Mouse (Mus musculus) kidney, postnatal 14 days (tissue): Measurements from ENCODE around the gene Ryr3.

ENCODE experiments used
- DNase-seq: peaks from one replicate; pipeline ENCODE4 v3.0.0; 2022; ENCODE audit warnings: mixed read lengths

Ryr3 gene

GRCm38 (mm10) chr2:112909142-112909541 is 307.8 kb downstream of the Ryr3 start:
- no peak for DNase-seq

GRCm38 (mm10) chr2:112900747-112901146 is 316.1 kb downstream of the Ryr3 start:
- no peak for DNase-seq

DNA sequence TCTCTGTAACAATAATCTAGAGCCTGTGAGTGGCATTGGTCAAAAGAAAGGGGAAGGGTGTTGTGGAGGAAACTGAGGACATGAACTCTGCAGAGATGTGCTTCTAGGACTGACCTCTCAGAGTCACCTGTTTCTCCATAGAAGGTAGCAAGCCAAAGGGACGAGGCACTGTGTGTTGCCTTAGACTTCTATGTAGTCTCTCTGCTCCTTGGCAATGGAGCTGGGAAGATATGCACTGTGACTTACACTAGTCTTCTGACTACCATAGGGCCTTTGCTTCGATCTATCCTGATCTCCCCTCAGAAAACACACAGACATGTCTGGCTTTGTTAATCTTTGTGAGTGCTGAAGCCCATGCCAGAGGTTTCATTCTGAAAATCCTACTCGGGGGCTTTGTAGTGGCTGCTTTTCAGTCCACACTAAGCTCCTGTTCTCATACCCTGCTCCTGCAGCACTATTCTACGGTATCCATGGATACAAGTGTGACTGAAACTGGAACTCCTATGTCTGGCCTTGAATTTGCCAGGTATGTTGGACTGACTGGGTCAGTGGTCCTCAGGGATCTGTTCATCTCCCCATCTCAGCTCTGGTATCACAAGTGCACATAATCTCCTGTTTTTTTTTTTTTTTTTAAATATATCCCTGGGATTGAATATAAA is 332.3 kb downstream of the Ryr3 start:
- DNase-seq = no peak

DNA sequence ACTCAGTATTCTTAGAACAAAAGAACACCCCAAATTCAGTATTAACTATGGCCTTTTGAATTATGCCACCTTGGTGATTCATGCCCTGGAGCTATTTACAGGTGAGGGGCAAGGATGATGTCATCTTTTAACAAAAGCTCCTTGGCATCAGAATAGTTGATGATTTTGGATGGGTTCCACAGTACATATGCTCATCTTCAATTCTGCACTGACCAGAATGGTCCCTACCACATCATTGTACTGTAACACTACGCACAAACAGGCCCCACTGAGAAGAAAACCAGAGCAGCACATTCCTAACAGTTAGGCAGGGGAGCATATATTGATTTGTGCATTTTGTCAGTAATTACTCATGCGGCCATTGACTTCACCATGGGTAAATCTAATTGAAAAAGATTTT is 335.1 kb downstream of the Ryr3 start:
- no peak for DNase-seq

- DNase-seq = no peak
These were observed 335.5 kb downstream of the Ryr3 start for GRCm38 (mm10) chr2:112881376-112881775.

DNA sequence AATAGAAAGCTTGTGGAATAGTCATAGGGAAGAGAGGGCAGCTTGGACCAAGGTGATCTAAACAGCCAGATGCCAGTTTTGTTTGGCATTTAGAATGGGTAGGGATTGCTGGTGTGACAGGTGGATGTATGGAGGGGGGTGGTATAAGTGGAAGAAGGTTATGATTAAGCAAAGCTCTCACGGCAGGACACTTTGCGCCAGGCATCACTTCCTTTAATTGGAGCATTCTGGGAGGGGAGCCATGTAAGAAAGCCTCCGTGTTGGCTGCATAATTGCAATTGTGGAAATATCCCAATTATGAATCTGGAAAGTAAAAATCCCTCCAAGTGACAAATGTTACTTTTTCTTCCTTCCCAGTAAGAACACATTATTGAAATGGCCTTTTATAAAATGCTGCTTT is 339.5 kb downstream of the Ryr3 start:
- DNase-seq = no peak

GRCm38 (mm10) chr2:112866043-112866551 is 350.8 kb downstream of the Ryr3 start:
- no peak for DNase-seq

DNA sequence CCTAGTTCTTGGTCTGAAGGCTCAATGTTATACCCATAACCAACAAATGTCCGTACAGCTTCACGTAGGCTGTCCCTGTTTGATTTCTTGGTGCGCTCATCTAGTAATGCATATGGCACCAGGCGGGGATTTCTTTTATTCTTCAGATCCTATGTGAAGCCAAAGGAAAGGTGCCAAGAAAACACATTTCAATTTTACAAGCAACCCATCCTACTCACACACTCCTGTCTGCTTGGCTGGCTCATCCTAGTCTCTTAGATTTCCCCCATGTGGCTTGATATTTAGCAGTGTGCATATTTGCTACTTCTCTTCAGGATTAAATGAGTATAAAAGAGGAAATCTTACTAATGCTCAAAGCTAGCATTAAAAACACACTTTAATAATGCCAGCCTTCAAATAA is 355.1 kb downstream of the Ryr3 start:
- DNase-seq = no peak

DNA sequence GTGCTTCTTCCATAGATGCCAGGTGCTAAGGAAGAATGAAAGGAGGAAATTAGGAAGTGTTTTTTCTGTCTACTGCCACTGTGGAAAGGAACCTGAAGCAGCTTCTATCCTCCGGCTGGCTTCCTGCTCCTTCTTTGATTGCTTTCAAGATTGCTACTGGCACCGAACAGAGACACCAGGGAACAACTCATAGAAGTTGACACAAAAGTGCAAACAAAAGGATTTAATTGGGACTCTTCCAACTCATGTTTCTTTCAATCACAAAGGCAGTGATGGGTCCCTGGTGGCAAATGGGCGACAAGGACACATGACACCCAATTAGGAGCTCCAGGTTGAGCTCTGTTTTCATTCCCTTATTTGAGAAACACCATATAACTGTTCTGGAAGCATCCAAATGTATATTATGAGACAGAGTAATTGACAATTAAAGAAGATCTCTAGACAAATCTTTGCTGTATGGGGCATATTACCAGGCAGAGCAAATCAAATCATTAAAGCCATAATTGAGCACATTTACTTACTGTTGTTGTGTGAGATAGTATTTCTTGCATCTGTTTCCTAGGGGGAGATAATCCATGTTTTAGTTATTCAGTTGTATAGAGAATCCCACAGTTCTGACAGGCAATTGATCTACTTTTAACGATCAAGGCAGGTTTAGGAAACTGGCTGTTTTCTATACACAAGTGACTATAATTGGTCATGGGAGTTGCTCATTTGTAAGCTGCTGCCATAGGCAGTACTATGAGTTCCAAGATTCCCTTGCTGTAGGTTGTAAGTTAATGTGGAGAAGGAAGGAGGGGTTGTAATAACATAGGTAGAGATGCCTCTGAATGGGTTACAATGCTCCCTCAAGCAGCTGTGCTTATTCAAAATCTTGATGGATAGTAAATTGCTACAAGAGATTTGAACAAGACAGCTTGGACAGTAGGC is 371.0 kb downstream of the Ryr3 start:
- no peak for DNase-seq

DNA sequence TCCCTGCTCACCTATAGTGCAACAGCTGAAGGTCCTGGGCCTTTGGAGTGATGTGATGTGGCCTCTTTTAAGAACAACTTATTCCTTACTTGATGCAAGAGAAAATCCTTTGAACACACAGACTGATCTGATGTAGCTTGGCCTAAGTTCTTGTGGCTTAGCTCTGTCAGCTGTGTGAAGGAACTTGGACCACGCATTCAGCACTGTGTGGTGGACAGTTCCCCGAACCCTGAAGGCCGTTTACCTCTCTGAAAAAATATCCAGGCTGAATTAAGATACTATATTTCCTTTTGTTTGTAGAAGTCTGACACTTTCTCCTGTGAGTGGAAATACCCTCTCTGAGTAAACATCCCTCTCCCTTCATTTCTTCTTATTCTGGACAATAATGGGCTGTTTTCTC is 374.0 kb downstream of the Ryr3 start:
- no peak for DNase-seq

GRCm38 (mm10) chr2:112831423-112832305 is 385.2 kb downstream of the Ryr3 start:
- no peak for DNase-seq

DNA sequence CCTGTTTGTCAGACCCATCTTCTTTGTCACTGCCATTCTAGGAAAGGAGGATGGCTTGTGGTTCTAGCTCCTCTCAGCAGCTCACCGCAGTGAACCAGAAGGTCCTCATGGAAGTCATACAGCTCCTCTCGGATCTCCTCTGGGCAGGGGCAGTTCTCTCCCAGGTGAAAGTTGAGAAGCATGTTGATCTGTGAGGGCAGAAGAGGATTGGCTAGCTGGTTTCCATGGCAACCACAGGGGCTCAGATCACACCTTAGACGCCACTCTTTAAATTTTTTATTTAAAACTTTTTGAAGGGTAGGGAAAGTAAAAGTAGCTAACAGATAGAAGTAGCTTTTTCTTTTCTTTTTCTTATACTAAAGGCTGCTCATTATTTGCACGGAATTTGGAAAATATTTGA is 390.3 kb downstream of the Ryr3 start:
- no peak for DNase-seq

DNA sequence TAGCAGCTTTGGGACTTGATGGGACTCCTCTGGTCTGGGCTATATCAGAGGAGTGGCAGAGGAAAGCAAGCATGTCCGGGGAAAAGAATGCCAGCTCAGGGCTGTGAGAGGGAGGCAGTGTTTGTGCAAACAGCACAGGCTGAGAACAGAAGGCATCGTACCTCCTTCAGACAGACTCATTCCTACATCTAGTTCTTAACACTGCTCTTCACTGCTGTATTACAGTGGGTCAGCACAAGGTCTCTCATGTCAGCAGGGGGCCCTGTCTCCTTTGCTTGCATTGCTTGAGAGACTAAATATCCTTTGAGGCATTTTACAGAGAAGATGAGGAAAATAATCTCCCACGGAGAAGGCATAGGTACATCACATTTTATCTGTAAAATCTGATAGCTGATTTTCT is 394.2 kb downstream of the Ryr3 start:
- no peak for DNase-seq

GRCm38 (mm10) chr2:112819059-112819458 is 397.8 kb downstream of the Ryr3 start:
- DNase-seq = no peak

DNA sequence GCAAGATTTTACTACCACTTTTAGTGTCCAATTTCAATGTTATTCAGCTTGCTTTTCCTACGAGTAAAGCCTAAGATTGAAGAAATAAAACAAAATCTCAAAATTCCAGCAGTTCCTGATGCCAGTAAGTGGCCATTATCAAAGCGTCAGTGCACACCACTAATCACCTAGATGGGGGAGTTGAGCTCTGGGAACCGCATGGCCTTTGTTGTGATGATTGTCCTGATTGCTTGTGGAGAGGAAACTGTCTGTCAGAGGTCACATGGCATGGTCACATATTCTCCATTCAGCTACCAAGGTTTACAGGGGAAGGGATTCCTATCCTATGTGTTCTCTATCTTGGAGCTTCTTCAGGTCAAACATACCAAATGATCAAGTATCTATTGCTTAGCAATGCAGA is 399.9 kb downstream of the Ryr3 start:
- DNase-seq = no peak

DNA sequence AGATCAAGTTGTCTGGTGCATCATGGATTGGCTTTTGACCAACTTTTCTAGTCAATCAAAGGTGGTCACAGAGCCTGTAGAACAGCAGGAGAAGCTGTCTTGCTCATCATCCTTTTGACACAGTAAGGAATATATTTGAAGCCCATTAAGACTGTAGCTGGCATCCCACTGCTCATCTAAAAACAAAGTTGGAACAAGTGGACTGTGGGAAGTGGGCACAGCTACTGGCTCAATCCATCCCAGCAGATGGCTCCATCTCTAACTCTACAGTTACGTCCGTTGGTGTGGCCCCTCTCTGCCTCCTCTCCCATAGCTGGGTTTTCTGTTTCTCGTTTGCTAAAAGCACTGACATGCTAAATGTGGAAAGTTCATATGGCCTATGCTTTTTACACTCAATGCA is 400.9 kb downstream of the Ryr3 start:
- DNase-seq = no peak

DNA sequence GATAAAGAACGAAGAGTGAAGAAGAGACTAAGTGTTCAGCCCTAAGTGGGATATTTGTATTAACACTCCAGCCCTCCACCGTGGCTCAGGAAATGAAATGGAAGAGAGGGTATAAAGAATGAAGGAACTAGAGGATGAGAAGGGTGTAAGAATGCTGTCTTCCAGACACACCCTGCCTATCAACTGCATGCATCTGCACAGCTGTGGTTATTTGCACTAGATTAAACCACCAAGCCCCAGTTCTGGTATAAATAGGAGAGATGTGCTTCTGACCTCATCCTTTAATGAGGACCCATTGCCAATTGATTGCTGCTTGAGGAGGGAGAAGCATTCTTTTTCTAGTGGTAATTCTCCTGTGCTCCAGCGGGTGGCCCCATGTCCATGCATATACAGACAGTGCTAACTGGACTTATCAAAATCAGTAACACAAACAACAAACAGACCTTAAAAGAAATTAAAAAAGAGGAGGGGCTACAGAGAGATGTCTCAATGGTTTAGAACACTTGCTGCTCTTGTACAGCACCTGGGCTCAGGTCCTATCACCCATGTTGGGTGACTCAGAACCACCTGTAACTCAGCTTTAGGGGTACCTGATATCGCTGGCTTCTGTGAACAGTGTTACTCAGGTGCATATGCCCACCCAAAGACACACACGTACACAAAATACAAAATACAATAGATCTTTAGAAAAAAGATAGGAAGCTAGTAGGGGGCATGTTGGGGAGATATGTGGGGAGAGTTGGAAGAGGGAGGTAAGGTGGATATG is 404.1 kb downstream of the Ryr3 start:
- DNase-seq = no peak

DNA sequence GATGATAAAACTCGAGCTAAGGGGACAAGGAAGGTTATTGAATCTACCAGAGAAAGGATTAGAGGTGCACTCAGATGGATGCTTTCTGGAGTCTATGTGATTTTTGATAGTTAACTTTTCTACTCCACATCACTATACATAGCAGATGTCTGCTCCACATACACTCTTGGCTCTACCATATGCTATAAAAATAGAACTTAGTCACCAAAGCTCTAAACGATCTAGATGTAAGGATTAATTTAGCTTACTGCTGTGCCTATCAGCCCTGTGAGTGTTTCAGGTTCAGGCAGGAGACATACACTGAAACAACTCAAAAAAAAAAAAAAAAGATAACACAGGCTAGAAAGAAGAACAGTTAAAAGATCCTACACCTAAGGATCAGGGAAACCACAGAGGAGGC is 410.9 kb downstream of the Ryr3 start:
- no peak for DNase-seq

GRCm38 (mm10) chr2:112799995-112800353 is 416.9 kb downstream of the Ryr3 start:
- peak; percentile 66 for DNase-seq

- DNase-seq = no peak
These were observed 417.4 kb downstream of the Ryr3 start for GRCm38 (mm10) chr2:112799351-112799994.

- DNase-seq = no peak
These were observed 435.3 kb downstream of the Ryr3 start for GRCm38 (mm10) chr2:112781631-112782030.

- DNase-seq = peak; percentile 57
These were observed 442.1 kb downstream of the Ryr3 start for GRCm38 (mm10) chr2:112774762-112775161.
